ENCODE assay signal across 8 mouse cellular contexts in genomic region chr16:33529502-33530454, GRCm38 (mm10). TPM values are rescaled to one million over a fixed set of nuclear protein-coding genes. Genes with fewer than 3 reads are reported as not detected.
DNase-seq lines count a peak whose midpoint lies in the region; TF ChIP-seq lines count a peak whose summit lies in the region.

No protein-coding gene starts in this region.

- peaks cover 46% of the 10 kb centered on the region for H3K4me1 ChIP-seq in E14TG2a.4 (replicated peaks; ENCODE audit: low read depth, low read length)
- H3K4me1 ChIP-seq in limb, embryonic 10.5 days: peaks cover 21% of the 10 kb centered on the region

- H3K9me3 ChIP-seq in E14TG2a.4 (ENCODE audit: low read length): peaks cover 6% of the 10 kb centered on the region; the same call in 1 of the 2 replicates
- H3K9me3 ChIP-seq in limb, embryonic 10.5 days (replicated peaks): no peaks in the 10 kb centered on the region

- peak overlapping the region; percentile 29 for H3K4me3 ChIP-seq in E14TG2a.4 (replicated peaks; ENCODE audit: low read length)
- no peak overlapping the region for H3K4me3 ChIP-seq in limb, embryonic 10.5 days

- no peaks in the 10 kb centered on the region for H3K27me3 ChIP-seq in E14TG2a.4 (ENCODE audit: insufficient read depth, low read length)
- H3K27me3 ChIP-seq in limb, embryonic 10.5 days (ENCODE audit: low read depth, poor library complexity, severe bottlenecking): no peaks in the 10 kb centered on the region

- DNase-seq in layer of hippocampus, adult 9-11 months: peak; percentile 19
- DNase-seq in layer of hippocampus, adult 11-12 months (ENCODE audit: low spot score): no peak
- DNase-seq in embryo, embryonic 10.5 days (ENCODE audit: low spot score): peak; percentile 44
- DNase-seq in limb, embryonic 10.5 days (ENCODE audit: low spot score): no peak
- DNase-seq in MN1 (ENCODE audit: low spot score): no peak
- no peak for DNase-seq in cerebellum, adult 8-10 months
- no peak for DNase-seq in spleen, adult 18-20 months

- no peak for TF ChIP-seq CTCF in E14TG2a.4 (conservative IDR thresholded peaks at IDR 0.05; ENCODE audit: low read length)

- H3K36me3 ChIP-seq in E14TG2a.4 (ENCODE audit: insufficient read depth, low read length): no peaks in the 10 kb centered on the region
- no peaks in the 10 kb centered on the region for H3K36me3 ChIP-seq in limb, embryonic 10.5 days

- peak overlapping the region; percentile 64 for H3K27ac ChIP-seq in limb, embryonic 10.5 days

- WGBS in limb, embryonic 10.5 days: 79% methylated on average over 11 of the region's 11 CpGs

RNA-seq across cellular contexts. Expression of gene Slc12a8, which starts 12.7 kb away (rescaled TPM):
- 0.44 and 0.60 TPM in 2 replicates for polyA plus RNA-seq in limb, embryonic 10.5 days (2016; fragmentation: Nextera tagmentation; extraction: Ambion mirVana)

Comparison
In these comparisons a context has a peak if more than half of its experiments do, and no peak if none do; other contexts are left out.
1. DNase-seq: peak in layer of hippocampus, adult 9-11 months (single experiment) and embryo, embryonic 10.5 days (single experiment); none in layer of hippocampus, adult 11-12 months (single experiment), limb, embryonic 10.5 days (single experiment), MN1 (single experiment), cerebellum, adult 8-10 months (single experiment) and spleen, adult 18-20 months (0 of 2).